26 mouse cellular contexts compared by ENCODE assay signal in the genomic region with DNA sequence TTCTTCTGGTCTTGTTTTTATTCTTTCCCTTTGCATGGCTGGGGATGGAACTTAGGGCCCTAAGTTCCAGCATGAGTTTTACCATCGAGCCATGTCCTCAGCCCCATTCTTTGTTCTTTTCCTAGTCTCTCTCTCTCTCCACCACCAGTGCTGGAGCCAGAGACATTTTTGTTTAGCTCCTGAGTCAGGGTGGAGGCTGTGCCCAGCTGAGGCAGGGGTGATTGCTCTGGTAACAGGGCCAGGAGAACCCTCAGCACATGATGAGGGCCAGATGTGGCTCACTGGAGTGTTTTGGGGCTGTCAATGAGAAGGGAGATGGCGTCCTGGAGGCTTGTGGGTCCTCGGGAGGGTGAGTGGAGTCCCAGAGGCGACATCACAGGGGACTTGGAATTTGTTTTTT. TPM values are rescaled to one million over a fixed set of nuclear protein-coding genes. Genes with fewer than 3 reads are reported as not detected.
DNase-seq lines count a peak whose midpoint lies in the region; ATAC-seq and TF ChIP-seq lines count a peak whose summit lies in the region.
"Had no signal": no experiment of that assay in that cellular context is flagged by ENCODE, and none has a peak within 500 bp of the region (broad histone marks: within the 10 kb centered on the region; RNA-seq: fewer than 3 reads in every experiment).

No protein-coding gene starts in this region.

- H3K27me3 ChIP-seq in megakaryocyte, embryonic 14.5 days (replicated peaks) = no peaks in the 10 kb centered on the region
- no peaks in the 10 kb centered on the region for H3K27me3 ChIP-seq in midbrain, embryonic 15.5 days (replicated peaks)
- H3K27me3 ChIP-seq: embryonic facial prominence, embryonic 15.5 days; forebrain, embryonic 13.5 days; limb, embryonic 15.5 days; liver, embryonic 13.5 days; midbrain, embryonic 12.5 days had no signal

- H3K4me2 ChIP-seq in midbrain, embryonic 15.5 days = no peak overlapping the region
- H3K4me2 ChIP-seq: embryonic facial prominence, embryonic 15.5 days; forebrain, embryonic 13.5 days; hindbrain, embryonic 13.5 days; limb, embryonic 15.5 days; liver, embryonic 13.5 days; midbrain, embryonic 12.5 days had no signal

- no peak overlapping the region for H3K9ac ChIP-seq in midbrain, embryonic 15.5 days
- H3K9ac ChIP-seq: embryonic facial prominence, embryonic 15.5 days; forebrain, embryonic 13.5 days; hindbrain, embryonic 13.5 days; limb, embryonic 15.5 days; midbrain, embryonic 12.5 days had no signal

- H3K36me3 ChIP-seq in megakaryocyte, embryonic 14.5 days (replicated peaks; ENCODE audit: low read length) = peaks cover 93% of the 10 kb centered on the region
- H3K36me3 ChIP-seq in midbrain, embryonic 15.5 days (replicated peaks) = no peaks in the 10 kb centered on the region
- H3K36me3 ChIP-seq: heart, embryonic 10.5 days; hindbrain, embryonic 13.5 days; limb, embryonic 15.5 days; midbrain, embryonic 12.5 days had no signal

- H3K4me3 ChIP-seq in megakaryocyte, embryonic 14.5 days (replicated peaks) = peak overlapping the region; percentile 11
- H3K4me3 ChIP-seq in embryonic fibroblast, embryonic 13.5 days (ENCODE audit: insufficient read depth, low read length) = no peak overlapping the region
- H3K4me3 ChIP-seq in midbrain, embryonic 15.5 days = no peak overlapping the region
- H3K4me3 ChIP-seq: embryonic facial prominence, embryonic 15.5 days; forebrain, embryonic 13.5 days; heart, embryonic 10.5 days; hindbrain, embryonic 13.5 days; limb, embryonic 15.5 days; liver, embryonic 13.5 days; midbrain, embryonic 12.5 days had no signal

- 69% methylated on average over 4 of the region's 4 CpGs for WGBS in midbrain, embryonic 15.5 days

- no peak for TF ChIP-seq POLR2A in embryonic fibroblast, embryonic 13.5 days (IDR thresholded peaks at IDR 0.05; ENCODE audit: low read depth, low read length)

- TF ChIP-seq CTCF in embryonic fibroblast, embryonic 13.5 days (IDR thresholded peaks at IDR 0.05; ENCODE audit: borderline replicate concordance, insufficient read depth, low read length) = no peak

- H3K9me3 ChIP-seq in megakaryocyte, embryonic 14.5 days = no peaks in the 10 kb centered on the region
- no peaks in the 10 kb centered on the region for H3K9me3 ChIP-seq in midbrain, embryonic 15.5 days
- H3K9me3 ChIP-seq: embryonic facial prominence, embryonic 15.5 days; forebrain, embryonic 13.5 days; heart, embryonic 10.5 days; hindbrain, embryonic 13.5 days; limb, embryonic 15.5 days; liver, embryonic 13.5 days; midbrain, embryonic 12.5 days had no signal

- intact Hi-C loops in gastrocnemius, postnatal 14 days (cut with DNase I; ENCODE audit: low total_unique reads) = no loop called here

- H3K27ac ChIP-seq in embryonic fibroblast, embryonic 13.5 days (ENCODE audit: insufficient read depth, low read length) = 0 out of 2 replicates have a peak overlapping the region, but pooled peaks have one; percentile 5
- no peak overlapping the region for H3K27ac ChIP-seq in midbrain, embryonic 15.5 days
- H3K27ac ChIP-seq: embryonic facial prominence, embryonic 15.5 days; forebrain, embryonic 13.5 days; heart, embryonic 10.5 days; hindbrain, embryonic 13.5 days; limb, embryonic 15.5 days; liver, embryonic 13.5 days; midbrain, embryonic 12.5 days had no signal

- H3K4me1 ChIP-seq in megakaryocyte, embryonic 14.5 days = peaks cover 100% of the 10 kb centered on the region
- peaks cover 17% of the 10 kb centered on the region for H3K4me1 ChIP-seq in embryonic fibroblast, embryonic 13.5 days (ENCODE audit: control insufficient read depth, insufficient read depth, low read length)
- H3K4me1 ChIP-seq in midbrain, embryonic 15.5 days = peaks cover 7% of the 10 kb centered on the region; the same call in 1 of the 2 replicates
- H3K4me1 ChIP-seq: forebrain, embryonic 13.5 days had no signal

- ATAC-seq in megakaryocyte, adult 5-6 weeks (ENCODE audit: poor library complexity, severe bottlenecking) = no peak
- no peak for ATAC-seq in midbrain, embryonic 15.5 days (replicated peaks)
- no peak for ATAC-seq in monocyte, adult 5-6 weeks (replicated peaks; ENCODE audit: insufficient number of reproducible peaks, low FRiP score, low TSS enrichment, poor library complexity, severe bottlenecking)
- ATAC-seq: activated CD4-positive, CD25-positive, alpha-beta regulatory T cell, adult 4 months; CD4-positive, CD25-positive, alpha-beta regulatory T cell, adult 4 months; forebrain, embryonic 13.5 days had no signal

- DNase-seq in gastrocnemius, postnatal 14 days = peak; percentile 4
- no peak for DNase-seq in gastrocnemius, postnatal 25 days
- no peak for DNase-seq in cerebellum, adult 9-11 months
- DNase-seq: adrenal gland, adult 8-10 months; cerebellum, adult 11 months; cerebellum, adult 9-10 months; embryo, embryonic 11 days; heart, postnatal 4 days; kidney, postnatal 36 days; liver, embryonic 13.5 days; lung, adult 18-20 months; lung, postnatal 10 days had no signal

RNA-seq across cellular contexts. Expression of gene Il4ra, which starts 10.5 kb away (rescaled TPM):
- total RNA-seq in gastrocnemius, postnatal 14 days (2021) = 1 to 10 TPM; 9.4 to 9.5 TPM
- 1 to 10 TPM; 4.3 to 4.7 TPM for total RNA-seq in gastrocnemius, postnatal 25 days (2021)
- 18.5 and 31.9 TPM in 2 replicates for polyA plus RNA-seq in megakaryocyte, embryonic 14.5 days (2012; ENCODE audit: insufficient read depth, low replicate concordance)
- total RNA-seq in megakaryocyte, adult 5-6 weeks (2015) = 11.9 and 15.9 TPM in 2 replicates
- 29.8 and 31.7 TPM in 2 replicates for total RNA-seq in megakaryocyte, adult 5-6 weeks (2017)
- polyA plus RNA-seq in embryonic fibroblast, embryonic 13.5 days (2011; ENCODE audit: insufficient read length, low read depth, missing spikeins) = 45.7 and 58.6 TPM in 2 replicates
- 5.4 and 5.9 TPM in 2 replicates for polyA plus RNA-seq in midbrain, embryonic 15.5 days (2015; fragmentation: Nextera tagmentation; extraction: Ambion mirVana)
- total RNA-seq in monocyte, adult 5-6 weeks (2017) = 57.3 to 65.3 TPM (median 57.6 TPM) in 3 replicates

RNA-seq across cellular contexts. Expression of gene Il21r, which starts 40.8 kb away (rescaled TPM):
- under 1 TPM; 0.09 to 0.10 TPM for total RNA-seq in gastrocnemius, postnatal 14 days (2021)
- total RNA-seq in gastrocnemius, postnatal 25 days (2021) = under 1 TPM; 0.15 to 0.27 TPM
- polyA plus RNA-seq in megakaryocyte, embryonic 14.5 days (2012; ENCODE audit: insufficient read depth, low replicate concordance) = 19.8 and 124 TPM in 2 replicates
- total RNA-seq in megakaryocyte, adult 5-6 weeks (2015) = 0.62 and 0.83 TPM in 2 replicates
- 1.8 and 2.2 TPM in 2 replicates for total RNA-seq in megakaryocyte, adult 5-6 weeks (2017)
- 0.25 TPM in 1 of 2 replicates, not detected in the other for polyA plus RNA-seq in embryonic fibroblast, embryonic 13.5 days (2011; ENCODE audit: insufficient read length, low read depth, missing spikeins)
- 0.39 and 0.41 TPM in 2 replicates for polyA plus RNA-seq in midbrain, embryonic 15.5 days (2015; fragmentation: Nextera tagmentation; extraction: Ambion mirVana)
- total RNA-seq in monocyte, adult 5-6 weeks (2017) = 15.2 to 17.8 TPM (median 15.8 TPM) in 3 replicates
- polyA plus RNA-seq: neural tube, embryonic 14.5 days had no signal
